Mouse (Mus musculus): ENCODE measurements at regions not wholly inside any gene's neighbourhood (a gene's known extent, or its start where the extent isn't known, plus 50 kb on each side); places are given as distances from the start of the nearest gene placed in this dataset.

DNA sequence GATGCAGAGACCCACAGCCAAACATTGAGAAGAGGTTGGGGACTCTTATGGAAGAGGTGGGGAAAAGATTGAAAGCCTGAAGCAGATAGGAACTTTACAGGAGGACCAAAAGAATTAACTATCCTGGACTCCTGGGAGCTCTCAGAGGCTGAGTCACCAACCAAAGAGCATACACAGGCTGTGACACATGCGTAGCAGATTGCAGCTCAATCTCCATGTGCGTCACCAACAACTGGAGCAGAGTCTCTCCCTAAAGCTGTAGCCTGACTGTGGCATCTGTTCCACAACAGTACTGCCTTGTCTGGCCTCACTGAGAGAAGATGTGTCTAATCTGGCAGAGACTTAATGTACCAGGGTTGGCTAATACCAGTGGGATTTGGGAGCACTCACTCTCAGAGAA is 185.7 kb upstream of the Clec14a start:
- no peak overlapping the region for H3K4me2 ChIP-seq (ENCODE audit: low read length)
- no peaks in the 10 kb centered on the region for H3K4me1 ChIP-seq (ENCODE audit: control insufficient read depth, insufficient read depth, low read length)
- no peak overlapping the region for H3K4me3 ChIP-seq (replicated peaks; ENCODE audit: low read depth, low read length)
- ATAC-seq (ENCODE audit: low FRiP score, low TSS enrichment), result no peak
- no peaks in the 10 kb centered on the region for H3K27me3 ChIP-seq (ENCODE audit: control insufficient read depth, insufficient read depth, low read length)
- no peak overlapping the region for H3K27ac ChIP-seq (replicated peaks; ENCODE audit: low read depth, low read length)
- no peaks in the 10 kb centered on the region for H3K9me3 ChIP-seq (ENCODE audit: control insufficient read depth, low read length)
- H3K9ac ChIP-seq (replicated peaks; ENCODE audit: low read length), result no peak overlapping the region
- DNase-seq, result no peak
- H3K36me3 ChIP-seq (ENCODE audit: control insufficient read depth, insufficient read depth, low read length), result no peaks in the 10 kb centered on the region
- WGBS, result 93% methylated on average over 2 of the region's 2 CpGs

GRCm38 (mm10) chr12:58443007-58443406 is 173.9 kb upstream of the Clec14a start:
- no peak overlapping the region for H3K9ac ChIP-seq (replicated peaks; ENCODE audit: low read length)
- H3K9me3 ChIP-seq (ENCODE audit: control insufficient read depth, low read length), result no peaks in the 10 kb centered on the region
- no peak overlapping the region for H3K4me3 ChIP-seq (replicated peaks; ENCODE audit: low read depth, low read length)
- H3K36me3 ChIP-seq (ENCODE audit: control insufficient read depth, insufficient read depth, low read length), result no peaks in the 10 kb centered on the region
- WGBS, result 88% methylated on average over 3 of the region's 3 CpGs
- H3K27ac ChIP-seq (replicated peaks; ENCODE audit: low read depth, low read length), result no peak overlapping the region
- H3K4me2 ChIP-seq (ENCODE audit: low read length), result no peak overlapping the region
- H3K27me3 ChIP-seq (ENCODE audit: control insufficient read depth, insufficient read depth, low read length), result no peaks in the 10 kb centered on the region
- ATAC-seq (ENCODE audit: low FRiP score, low TSS enrichment), result no peak
- DNase-seq, result no peak
- H3K4me1 ChIP-seq (ENCODE audit: control insufficient read depth, insufficient read depth, low read length), result no peaks in the 10 kb centered on the region

DNA sequence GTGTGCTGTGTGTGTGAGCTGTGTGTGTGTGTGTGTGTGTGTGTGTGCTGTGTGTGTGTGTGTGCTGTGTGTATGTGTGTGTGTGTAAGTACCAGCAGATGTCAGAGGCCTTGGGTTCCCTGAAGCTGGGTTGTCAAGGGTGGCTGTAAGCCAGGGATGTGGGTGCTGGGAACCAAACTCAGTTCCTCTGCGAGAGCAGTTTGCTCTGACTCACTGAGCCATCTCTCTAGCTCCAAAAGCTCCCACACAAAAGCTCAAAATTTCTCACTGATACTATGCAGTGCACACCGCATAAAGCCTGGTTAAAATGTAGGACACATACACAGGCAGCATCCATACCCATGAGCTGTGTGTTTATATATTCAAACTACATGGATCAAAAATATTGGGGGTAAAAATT is 172.9 kb upstream of the Clec14a start:
- ATAC-seq (ENCODE audit: low FRiP score, low TSS enrichment) (no peak), DNase-seq (no peak)
- 93% methylated on average over 2 of the region's 2 CpGs for whole genome bisulfite sequencing
- no peaks in the 10 kb centered on the region for H3K36me3 ChIP-seq (ENCODE audit: control insufficient read depth, insufficient read depth, low read length)
- no peak overlapping the region for H3K4me3 ChIP-seq (replicated peaks; ENCODE audit: low read depth, low read length)
- no peak overlapping the region for H3K4me2 ChIP-seq (ENCODE audit: low read length)
- H3K27ac ChIP-seq (replicated peaks; ENCODE audit: low read depth, low read length), result no peak overlapping the region
- H3K9ac ChIP-seq (replicated peaks; ENCODE audit: low read length), result no peak overlapping the region
- H3K4me1 ChIP-seq (ENCODE audit: control insufficient read depth, insufficient read depth, low read length), result no peaks in the 10 kb centered on the region
- H3K27me3 ChIP-seq (ENCODE audit: control insufficient read depth, insufficient read depth, low read length), result no peaks in the 10 kb centered on the region
- no peaks in the 10 kb centered on the region for H3K9me3 ChIP-seq (ENCODE audit: control insufficient read depth, low read length)

DNA sequence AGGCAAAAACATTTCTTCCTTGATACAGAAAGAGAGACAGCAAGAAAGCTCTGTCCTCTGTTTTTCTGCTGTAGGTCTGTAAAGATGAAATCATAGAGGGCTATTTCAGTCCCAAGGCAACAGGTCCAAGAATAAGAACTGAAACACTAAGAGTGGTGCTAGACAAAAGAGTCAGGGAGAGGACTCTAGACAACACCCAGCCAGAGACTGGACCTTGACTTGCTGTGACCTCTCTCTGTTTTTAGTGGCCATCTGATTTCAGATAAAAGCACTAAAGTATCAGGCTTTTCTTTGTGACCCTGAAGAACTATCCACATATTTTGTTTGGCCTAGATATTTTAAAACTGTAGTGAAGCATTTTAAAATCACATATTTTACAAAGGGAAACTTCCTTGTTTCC is 171.6 kb upstream of the Clec14a start:
- Histone ChIP-seq H3K4me1 (ENCODE audit: control insufficient read depth, insufficient read depth, low read length) (no peaks in the 10 kb centered on the region), H3K4me3 (replicated peaks; ENCODE audit: low read depth, low read length) (no peak overlapping the region), H3K36me3 (ENCODE audit: control insufficient read depth, insufficient read depth, low read length) (no peaks in the 10 kb centered on the region), H3K27ac (replicated peaks; ENCODE audit: low read depth, low read length) (no peak overlapping the region), H3K9me3 (ENCODE audit: control insufficient read depth, low read length) (no peaks in the 10 kb centered on the region), H3K4me2 (ENCODE audit: low read length) (no peak overlapping the region), H3K9ac (replicated peaks; ENCODE audit: low read length) (no peak overlapping the region), H3K27me3 (ENCODE audit: control insufficient read depth, insufficient read depth, low read length) (no peaks in the 10 kb centered on the region)
- DNase-seq, result no peak
- ATAC-seq (ENCODE audit: low FRiP score, low TSS enrichment), result no peak

- 84% methylated on average over 6 of the region's 6 CpGs for WGBS
- H3K27ac ChIP-seq (replicated peaks; ENCODE audit: low read depth, low read length), result no peak overlapping the region
- ATAC-seq (ENCODE audit: low FRiP score, low TSS enrichment) (no peak), DNase-seq (no peak)
- H3K9ac ChIP-seq (replicated peaks; ENCODE audit: low read length), result no peak overlapping the region
- no peaks in the 10 kb centered on the region for H3K36me3 ChIP-seq (ENCODE audit: control insufficient read depth, insufficient read depth, low read length)
- H3K27me3 ChIP-seq (ENCODE audit: control insufficient read depth, insufficient read depth, low read length), result no peaks in the 10 kb centered on the region
- no peak overlapping the region for H3K4me2 ChIP-seq (ENCODE audit: low read length)
- no peak overlapping the region for H3K4me3 ChIP-seq (replicated peaks; ENCODE audit: low read depth, low read length)
- no peaks in the 10 kb centered on the region for H3K9me3 ChIP-seq (ENCODE audit: control insufficient read depth, low read length)
- H3K4me1 ChIP-seq (ENCODE audit: control insufficient read depth, insufficient read depth, low read length), result no peaks in the 10 kb centered on the region
These were observed 167.9 kb upstream of the Clec14a start for GRCm38 (mm10) chr12:58437031-58437430.

DNA sequence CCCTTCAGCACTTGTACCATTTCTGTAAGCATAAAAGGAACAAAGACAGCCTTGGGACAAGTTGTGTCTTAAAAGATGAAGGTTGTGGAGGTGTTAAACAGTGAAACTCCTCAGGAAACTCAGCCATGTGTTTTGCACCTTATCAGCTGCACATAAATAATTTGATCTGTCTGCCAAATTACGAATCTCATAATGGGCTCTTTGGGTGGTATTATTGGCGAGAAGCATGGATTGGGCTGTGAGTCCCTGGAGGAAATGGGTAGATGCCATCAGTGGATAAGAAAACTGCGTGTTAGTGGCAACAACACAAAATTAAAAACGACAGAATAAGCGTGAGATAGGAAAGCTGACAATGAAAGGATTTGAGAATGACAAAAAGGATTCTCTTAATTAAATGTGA is 165.4 kb upstream of the Clec14a start:
- Histone ChIP-seq H3K9ac (replicated peaks; ENCODE audit: low read length) (no peak overlapping the region), H3K27me3 (ENCODE audit: control insufficient read depth, insufficient read depth, low read length) (no peaks in the 10 kb centered on the region), H3K36me3 (ENCODE audit: control insufficient read depth, insufficient read depth, low read length) (no peaks in the 10 kb centered on the region), H3K4me2 (ENCODE audit: low read length) (no peak overlapping the region), H3K27ac (replicated peaks; ENCODE audit: low read depth, low read length) (no peak overlapping the region), H3K9me3 (ENCODE audit: control insufficient read depth, low read length) (no peaks in the 10 kb centered on the region), H3K4me3 (replicated peaks; ENCODE audit: low read depth, low read length) (no peak overlapping the region), H3K4me1 (ENCODE audit: control insufficient read depth, insufficient read depth, low read length) (no peaks in the 10 kb centered on the region)
- 74% methylated on average over 5 of the region's 5 CpGs for WGBS
- DNase-seq, result no peak
- ATAC-seq (ENCODE audit: low FRiP score, low TSS enrichment), result no peak

GRCm38 (mm10) chr12:58429929-58430328 is 160.8 kb upstream of the Clec14a start:
- Histone ChIP-seq H3K9ac (replicated peaks; ENCODE audit: low read length) (no peak overlapping the region), H3K4me1 (ENCODE audit: control insufficient read depth, insufficient read depth, low read length) (no peaks in the 10 kb centered on the region), H3K27me3 (ENCODE audit: control insufficient read depth, insufficient read depth, low read length) (no peaks in the 10 kb centered on the region), H3K9me3 (ENCODE audit: control insufficient read depth, low read length) (no peaks in the 10 kb centered on the region), H3K27ac (replicated peaks; ENCODE audit: low read depth, low read length) (no peak overlapping the region), H3K4me2 (ENCODE audit: low read length) (no peak overlapping the region), H3K36me3 (ENCODE audit: control insufficient read depth, insufficient read depth, low read length) (no peaks in the 10 kb centered on the region), H3K4me3 (replicated peaks; ENCODE audit: low read depth, low read length) (no peak overlapping the region)
- WGBS, result 82% methylated on average over 5 of the region's 5 CpGs
- ATAC-seq (ENCODE audit: low FRiP score, low TSS enrichment), result no peak
- DNase-seq, result no peak

- Histone ChIP-seq H3K4me3 (replicated peaks; ENCODE audit: low read depth, low read length) (no peak overlapping the region), H3K4me1 (ENCODE audit: control insufficient read depth, insufficient read depth, low read length) (no peaks in the 10 kb centered on the region), H3K27ac (replicated peaks; ENCODE audit: low read depth, low read length) (no peak overlapping the region), H3K36me3 (ENCODE audit: control insufficient read depth, insufficient read depth, low read length) (no peaks in the 10 kb centered on the region), H3K9ac (replicated peaks; ENCODE audit: low read length) (no peak overlapping the region), H3K27me3 (ENCODE audit: control insufficient read depth, insufficient read depth, low read length) (no peaks in the 10 kb centered on the region), H3K4me2 (ENCODE audit: low read length) (no peak overlapping the region), H3K9me3 (ENCODE audit: control insufficient read depth, low read length) (no peaks in the 10 kb centered on the region)
- DNase-seq (no peak), ATAC-seq (ENCODE audit: low FRiP score, low TSS enrichment) (no peak)
- 89% methylated on average over 6 of the region's 6 CpGs for WGBS
These were observed 157.7 kb upstream of the Clec14a start for GRCm38 (mm10) chr12:58426758-58427157.

- 78% methylated on average over 4 of the region's 4 CpGs for WGBS
These were observed 156.9 kb upstream of the Clec14a start for GRCm38 (mm10) chr12:58425961-58426360.

More at GRCm38 (mm10) chr12:58425961-58426360, 156.9 kb upstream of the Clec14a start:
- no peak overlapping the region for H3K27ac ChIP-seq (replicated peaks; ENCODE audit: low read depth, low read length)
- no peaks in the 10 kb centered on the region for H3K4me1 ChIP-seq (ENCODE audit: control insufficient read depth, insufficient read depth, low read length)
- no peak overlapping the region for H3K4me3 ChIP-seq (replicated peaks; ENCODE audit: low read depth, low read length)
- H3K9me3 ChIP-seq (ENCODE audit: control insufficient read depth, low read length), result no peaks in the 10 kb centered on the region
- DNase-seq (no peak), ATAC-seq (ENCODE audit: low FRiP score, low TSS enrichment) (no peak)
- no peak overlapping the region for H3K4me2 ChIP-seq (ENCODE audit: low read length)
- H3K27me3 ChIP-seq (ENCODE audit: control insufficient read depth, insufficient read depth, low read length), result no peaks in the 10 kb centered on the region
- H3K36me3 ChIP-seq (ENCODE audit: control insufficient read depth, insufficient read depth, low read length), result no peaks in the 10 kb centered on the region
- no peak overlapping the region for H3K9ac ChIP-seq (replicated peaks; ENCODE audit: low read length)

Measured in midbrain, embryonic 14.5 days (tissue).